Mouse (Mus musculus) liver, embryonic 14.5 days (tissue): ENCODE measurements around the gene Glt28d2.

Experiments
- CTCF ChIP-seq: IDR thresholded peaks from 2 replicates; pipeline ENCODE4 v1.5.1; 2016; ENCODE audit warnings: antibody characterized with exemption, low read depth, control low read depth
- EP300 ChIP-seq: IDR thresholded peaks from 2 replicates; pipeline ENCODE4 v1.6.1; 2016; ENCODE audit warnings: antibody characterized with exemption, low read depth

DNA sequence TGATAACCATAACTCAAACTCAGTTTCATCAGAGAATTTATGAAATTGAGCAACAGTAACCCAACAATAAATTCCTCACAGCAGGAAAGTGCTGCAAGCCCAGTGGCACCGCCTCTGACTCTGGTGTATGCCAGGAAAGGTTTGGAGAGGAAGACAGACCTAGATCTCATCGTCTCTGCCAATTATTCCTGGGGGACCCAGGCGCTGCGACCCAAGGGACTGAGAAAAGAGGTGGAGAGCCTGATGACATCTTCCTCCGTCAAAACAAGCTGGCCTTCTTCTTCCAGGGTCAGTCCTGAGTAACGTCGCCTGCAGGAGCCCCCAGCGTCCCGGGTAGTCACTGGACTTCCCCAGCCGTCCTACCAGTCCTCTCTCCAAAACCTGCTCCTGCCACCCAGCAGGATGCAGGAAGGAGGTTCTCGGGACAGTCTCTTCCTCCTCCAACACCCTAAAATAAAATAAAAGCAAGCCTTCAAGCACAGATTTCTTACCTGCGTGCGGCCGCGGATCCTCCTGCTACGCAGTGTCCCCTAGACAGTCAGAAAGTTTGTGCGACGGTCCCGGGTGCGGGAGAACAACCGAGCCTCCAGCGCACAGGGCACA is 579 bp downstream of the Glt28d2 start:
- TF ChIP-seq CTCF, result no peak
- TF ChIP-seq EP300, result no peak
